Mouse (Mus musculus) stomach, embryonic 16.5 days (tissue): ENCODE measurements at regions not wholly inside any gene's neighbourhood (a gene's known extent, or its start where the extent isn't known, plus 50 kb on each side); places are given as distances from the start of the nearest gene placed in this dataset.

Experiments used
- ATAC-seq: fragments of 200-750 bp; cut with Nextera tagmentation; 2 replicates; pipeline ENCODE4 v1.8.0; 2017; ENCODE audit warnings: moderate number of reproducible peaks, moderate TSS enrichment; ENCODE audit not compliant: insufficient read depth, low FRiP score
- H3K27ac ChIP-seq: fragments of 300-500 bp; sonication (generic); 2 replicates; pipeline ENCODE4 v1.5.1; 2014; ENCODE audit warnings: low read length
- H3K27me3 ChIP-seq: fragments of 300-500 bp; sonication (generic); 2 replicates; pipeline ENCODE4 v1.6.1; 2014; ENCODE audit warnings: low read length, control low read depth, mixed read lengths; ENCODE audit not compliant: control insufficient read depth, insufficient read depth
- H3K36me3 ChIP-seq: fragments of 300-500 bp; sonication (generic); 2 replicates; pipeline ENCODE4 v1.6.1; 2014; ENCODE audit warnings: low read length; ENCODE audit not compliant: control insufficient read depth, insufficient read depth
- H3K4me1 ChIP-seq: fragments of 300-500 bp; sonication (generic); 2 replicates; pipeline ENCODE4 v1.6.1; 2014; ENCODE audit warnings: low read length, control low read depth, mixed read lengths; ENCODE audit not compliant: control insufficient read depth, insufficient read depth
- H3K4me2 ChIP-seq: fragments of 300-500 bp; sonication (generic); 2 replicates; pipeline ENCODE4 v1.6.1; 2014; ENCODE audit warnings: low read depth, low read length, mixed read lengths
- H3K4me3 ChIP-seq: fragments of 300-500 bp; sonication (generic); replicated peaks from 2 replicates; pipeline ENCODE4 v1.5.1; 2014; ENCODE audit warnings: mild to moderate bottlenecking, low read length
- H3K9ac ChIP-seq: fragments of 300-500 bp; sonication (generic); 2 replicates; pipeline ENCODE4 v1.6.1; 2014; ENCODE audit warnings: low read length
- H3K9me3 ChIP-seq: fragments of 300-500 bp; sonication (generic); replicated peaks from 2 replicates; pipeline ENCODE4 v1.6.1; 2016; ENCODE audit warnings: low read length, control low read depth; ENCODE audit not compliant: control insufficient read depth
- WGBS: fragments of 180-500 bp; shearing (Covaris S2); extraction: QIAGEN DNeasy Blood & Tissue Kit; methylation state at CpG from one replicate; pipeline ENCODE4 v1.1.7; 2014; 5-methylcytosine and 5-hydroxymethylcytosine counted together

- Histone ChIP-seq H3K4me2 (no peak overlapping the region), H3K9me3 (no peaks in the 10 kb centered on the region), H3K4me3 (no peak overlapping the region), H3K27ac (no peak overlapping the region), H3K27me3 (no peaks in the 10 kb centered on the region), H3K9ac (no peak overlapping the region), H3K4me1 (no peaks in the 10 kb centered on the region), H3K36me3 (no peaks in the 10 kb centered on the region)
- ATAC-seq = no peak
- 89% methylated on average over 5 of the region's 5 CpGs for WGBS
Measured at GRCm38 (mm10) chr14:24876508-24876907, 389.6 kb downstream of the Rps24 start.

GRCm38 (mm10) chr14:24877853-24878252 lies 390.9 kb downstream of the Rps24 start:
- no peak overlapping the region for H3K4me3 ChIP-seq
- no peak overlapping the region for H3K27ac ChIP-seq
- ATAC-seq = no peak
- H3K9ac ChIP-seq = no peak overlapping the region
- no peaks in the 10 kb centered on the region for H3K36me3 ChIP-seq
- H3K4me1 ChIP-seq = no peaks in the 10 kb centered on the region
- H3K9me3 ChIP-seq = no peaks in the 10 kb centered on the region
- H3K4me2 ChIP-seq = no peak overlapping the region
- 47% methylated on average over 3 of the region's 3 CpGs for WGBS
- H3K27me3 ChIP-seq = no peaks in the 10 kb centered on the region

- H3K27ac ChIP-seq = no peak overlapping the region
- ATAC-seq = no peak
- no peaks in the 10 kb centered on the region for H3K4me1 ChIP-seq
- H3K4me3 ChIP-seq = no peak overlapping the region
- no peak overlapping the region for H3K9ac ChIP-seq
- no peak overlapping the region for H3K4me2 ChIP-seq
- H3K27me3 ChIP-seq = no peaks in the 10 kb centered on the region
- H3K9me3 ChIP-seq = no peaks in the 10 kb centered on the region
- WGBS = 68% methylated on average over 1 of the region's 1 CpGs
- H3K36me3 ChIP-seq = no peaks in the 10 kb centered on the region
Measured at GRCm38 (mm10) chr14:24886164-24886563, 399.2 kb downstream of the Rps24 start.

- WGBS = 66% methylated on average over 8 of the region's 8 CpGs
- Histone ChIP-seq H3K9me3 (no peaks in the 10 kb centered on the region), H3K36me3 (no peaks in the 10 kb centered on the region), H3K27me3 (no peaks in the 10 kb centered on the region), H3K4me1 (no peaks in the 10 kb centered on the region), H3K27ac (no peak overlapping the region), H3K4me2 (no peak overlapping the region), H3K4me3 (no peak overlapping the region), H3K9ac (no peak overlapping the region)
- ATAC-seq = no peak
Measured at GRCm38 (mm10) chr14:24886896-24887421, 400.0 kb downstream of the Rps24 start.

GRCm38 (mm10) chr14:24890856-24891255 lies 403.9 kb downstream of the Rps24 start:
- H3K27me3 ChIP-seq = no peaks in the 10 kb centered on the region
- no peak overlapping the region for H3K4me3 ChIP-seq
- no peak for ATAC-seq
- H3K4me1 ChIP-seq = no peaks in the 10 kb centered on the region
- no peak overlapping the region for H3K9ac ChIP-seq
- no peaks in the 10 kb centered on the region for H3K9me3 ChIP-seq
- 78% methylated on average over 2 of the region's 2 CpGs for WGBS
- H3K36me3 ChIP-seq = no peaks in the 10 kb centered on the region
- no peak overlapping the region for H3K27ac ChIP-seq
- H3K4me2 ChIP-seq = no peak overlapping the region

- no peak overlapping the region for H3K4me3 ChIP-seq
- H3K9me3 ChIP-seq = no peaks in the 10 kb centered on the region
- ATAC-seq = no peak
- H3K4me2 ChIP-seq = no peak overlapping the region
- H3K27ac ChIP-seq = peak overlapping the region; percentile 26; the same call in 1 of the 2 replicates
- no peak overlapping the region for H3K9ac ChIP-seq
- 45% methylated on average over 1 of the region's 1 CpGs for WGBS
- no peaks in the 10 kb centered on the region for H3K4me1 ChIP-seq
- no peaks in the 10 kb centered on the region for H3K27me3 ChIP-seq
- no peaks in the 10 kb centered on the region for H3K36me3 ChIP-seq
Measured at GRCm38 (mm10) chr14:24895196-24895595, 408.3 kb downstream of the Rps24 start.

GRCm38 (mm10) chr14:24896681-24897080 lies 409.8 kb downstream of the Rps24 start:
- no peak overlapping the region for H3K4me2 ChIP-seq
- peaks cover 13% of the 10 kb centered on the region; the same call in 1 of the 2 replicates for H3K4me1 ChIP-seq
- ATAC-seq = no peak
- H3K4me3 ChIP-seq = no peak overlapping the region
- no peaks in the 10 kb centered on the region for H3K36me3 ChIP-seq
- H3K27me3 ChIP-seq = no peaks in the 10 kb centered on the region
- WGBS = 91% methylated on average over 5 of the region's 5 CpGs
- H3K9me3 ChIP-seq = no peaks in the 10 kb centered on the region
- no peak overlapping the region for H3K9ac ChIP-seq
- H3K27ac ChIP-seq = no peak overlapping the region

GRCm38 (mm10) chr14:24900501-24901179 lies 413.7 kb downstream of the Rps24 start:
- H3K4me2 ChIP-seq = no peak overlapping the region
- H3K27me3 ChIP-seq = no peaks in the 10 kb centered on the region
- no peaks in the 10 kb centered on the region for H3K9me3 ChIP-seq
- H3K9ac ChIP-seq = no peak overlapping the region
- peaks cover 13% of the 10 kb centered on the region; the same call in 1 of the 2 replicates for H3K4me1 ChIP-seq
- WGBS = 48% methylated on average over 13 of the region's 13 CpGs
- ATAC-seq = peak; percentile 85
- H3K4me3 ChIP-seq = no peak overlapping the region
- no peaks in the 10 kb centered on the region for H3K36me3 ChIP-seq
- peak overlapping the region; percentile 60 for H3K27ac ChIP-seq

GRCm38 (mm10) chr14:24901726-24902125 lies 414.8 kb downstream of the Rps24 start:
- H3K9me3 ChIP-seq = no peaks in the 10 kb centered on the region
- no peak overlapping the region for H3K4me3 ChIP-seq
- no peak for ATAC-seq
- H3K27ac ChIP-seq = no peak overlapping the region
- no peak overlapping the region for H3K9ac ChIP-seq
- H3K4me1 ChIP-seq = peaks cover 16% of the 10 kb centered on the region
- no peaks in the 10 kb centered on the region for H3K36me3 ChIP-seq
- no peak overlapping the region for H3K4me2 ChIP-seq
- no peaks in the 10 kb centered on the region for H3K27me3 ChIP-seq
- 58% methylated on average over 7 of the region's 7 CpGs for WGBS
